Mouse (Mus musculus): ENCODE results near the gene Cenpe.

- no peak for TF ChIP-seq CTCF (IDR thresholded peaks at IDR 0.05; ENCODE audit: control insufficient read depth, insufficient read depth, low read length)
- TF ChIP-seq POLR2A (IDR thresholded peaks at IDR 0.05; ENCODE audit: borderline replicate concordance, control insufficient read depth, low read depth, low read length), result no peak
These were observed 102.5 kb downstream of the Cenpe start for GRCm38 (mm10) chr3:135314811-135315210.
